Comparison of ENCODE assay signal across 13 mouse cellular contexts in genomic region chr2:121038851-121039250, GRCm38 (mm10). TPM values are rescaled to one million over a fixed set of nuclear protein-coding genes. Genes with fewer than 3 reads are reported as not detected.
"Had no signal": no experiment of that assay in that cellular context is flagged by ENCODE, and none has a peak within 500 bp of the region (broad histone marks: within the 10 kb centered on the region; RNA-seq: fewer than 3 reads in every experiment).

No protein-coding gene starts in this region.

RNA-seq across cellular contexts. Expression of gene Epb42, which starts 2.0 kb away (rescaled TPM):
- polyA plus RNA-seq: cortical plate, adult 2 months; frontal cortex, adult 2 months had no signal

RNA-seq across cellular contexts. Expression of gene Tgm5, which starts 46.8 kb away (rescaled TPM):
- polyA plus RNA-seq: embryonic facial prominence, embryonic 10.5 days; embryonic facial prominence, embryonic 11.5 days; embryonic facial prominence, embryonic 12.5 days; embryonic facial prominence, embryonic 13.5 days; erythroblast, embryonic 14.5 days; forebrain, embryonic 10.5 days; forebrain, embryonic 11.5 days; forebrain, embryonic 12.5 days; forebrain, embryonic 14.5 days; forebrain, embryonic 15.5 days; forebrain, embryonic 16.5 days had no signal
